Mouse (Mus musculus): ENCODE data around the gene Elane.

Elane gene

GRCm38 (mm10) chr10:79931797-79932196 is 45.8 kb downstream of the Elane start:
- DNase-seq: no peak

- DNase-seq: peak; percentile 59
Observed at GRCm38 (mm10) chr10:79932736-79933135, 46.7 kb downstream of the Elane start.

GRCm38 (mm10) chr10:79933145-79933679 is 47.2 kb downstream of the Elane start:
- DNase-seq: no peak

GRCm38 (mm10) chr10:79933861-79934260 is 47.8 kb downstream of the Elane start:
- DNase-seq: no peak

GRCm38 (mm10) chr10:79934272-79934721 is 48.2 kb downstream of the Elane start:
- peak; percentile 89 for DNase-seq

- no peak for DNase-seq
Observed at GRCm38 (mm10) chr10:79934794-79935569, 48.9 kb downstream of the Elane start.

GRCm38 (mm10) chr10:79936284-79936910 is 50.4 kb downstream of the Elane start:
- peak; percentile 90 for DNase-seq

GRCm38 (mm10) chr10:79936911-79937441 is 50.9 kb downstream of the Elane start:
- peak; percentile 80 for DNase-seq
